Mouse (Mus musculus) forebrain, postnatal 0 days (tissue): ENCODE measurements around the gene Yipf6. TPM values are rescaled to one million over a fixed set of nuclear protein-coding genes. Genes with fewer than 3 reads are reported as not detected.
"Not testable (repeated sequence)": the region's sequence is repeated elsewhere in the genome, so short reads cannot be mapped to it uniquely, and the experiment has no call there.

Experiments
- ATAC-seq: fragments of 200-750 bp; cut with Nextera tagmentation; 2 replicates; pipeline ENCODE4 v1.8.0; 2017; ENCODE audit warnings: mild to moderate bottlenecking, moderate library complexity
- DNase-seq: peaks from one replicate; pipeline ENCODE4 v3.0.0-alpha.2; 2015
- H3K27ac ChIP-seq: fragments of 300-500 bp; sonication (generic); 2 replicates; pipeline ENCODE4 v1.5.1; 2014; ENCODE audit warnings: low read depth, mild to moderate bottlenecking, antibody characterized with exemption, low read length, moderate library complexity, mixed read lengths
- H3K27me3 ChIP-seq: fragments of 300-500 bp; sonication (generic); 2 replicates; pipeline ENCODE4 v1.6.1; 2014; ENCODE audit warnings: mild to moderate bottlenecking, low read length, mixed read lengths; ENCODE audit not compliant: insufficient read depth
- H3K36me3 ChIP-seq: fragments of 300-500 bp; sonication (generic); 2 replicates; pipeline ENCODE4 v1.6.1; 2014; ENCODE audit warnings: mild to moderate bottlenecking, moderate library complexity; ENCODE audit not compliant: insufficient read depth
- H3K4me1 ChIP-seq: fragments of 300-500 bp; sonication (generic); 2 replicates; pipeline ENCODE4 v1.6.1; 2014; ENCODE audit warnings: antibody characterized with exemption; ENCODE audit not compliant: insufficient read depth
- H3K4me2 ChIP-seq: fragments of 300-500 bp; sonication (generic); 2 replicates; pipeline ENCODE4 v1.6.1; 2014; ENCODE audit warnings: low read depth, mild to moderate bottlenecking, moderate library complexity
- H3K4me3 ChIP-seq: fragments of 300-500 bp; sonication (generic); 2 replicates; pipeline ENCODE4 v1.5.1; 2014; ENCODE audit warnings: low read depth, low read length, mixed read lengths
- H3K9ac ChIP-seq: fragments of 300-500 bp; sonication (generic); 2 replicates; pipeline ENCODE4 v1.6.1; 2014; ENCODE audit warnings: mild to moderate bottlenecking
- H3K9me3 ChIP-seq: fragments of 300-500 bp; sonication (generic); 2 replicates; pipeline ENCODE4 v1.6.1; 2016; ENCODE audit warnings: low read length
- CTCF ChIP-seq: sonication (generic); IDR thresholded peaks from 2 replicates; pipeline ENCODE4 v1.5.1; 2016; ENCODE audit warnings: antibody characterized with exemption, control low read depth, low read depth
- WGBS: fragments of 180-500 bp; shearing (Covaris S2); extraction: QIAGEN DNeasy Blood & Tissue Kit; methylation state at CpG from one replicate; pipeline ENCODE4 v1.1.7; 2014; 5-methylcytosine and 5-hydroxymethylcytosine counted together
- polyA plus RNA-seq: library from polyadenylated mRNA; unstranded; fragments of >200 nt; fragmentation: Nextera tagmentation; extraction: Ambion mirVana; gene quantifications from 2 replicates; pipeline ENCODE4 v1.2.1, GENCODE M21; 2015
- total RNA-seq: library from RNA; depleted of rRNA; stranded (reverse); fragments of >200 nt; gene quantifications from 2 replicates; pipeline ENCODE4 v1.2.3, GENCODE M21; 2014; rRNA removed

Yipf6 gene
- total and polyA plus RNA-seq, 2 experiments from 2014 or later = 11.9 to 39.8 TPM

DNA sequence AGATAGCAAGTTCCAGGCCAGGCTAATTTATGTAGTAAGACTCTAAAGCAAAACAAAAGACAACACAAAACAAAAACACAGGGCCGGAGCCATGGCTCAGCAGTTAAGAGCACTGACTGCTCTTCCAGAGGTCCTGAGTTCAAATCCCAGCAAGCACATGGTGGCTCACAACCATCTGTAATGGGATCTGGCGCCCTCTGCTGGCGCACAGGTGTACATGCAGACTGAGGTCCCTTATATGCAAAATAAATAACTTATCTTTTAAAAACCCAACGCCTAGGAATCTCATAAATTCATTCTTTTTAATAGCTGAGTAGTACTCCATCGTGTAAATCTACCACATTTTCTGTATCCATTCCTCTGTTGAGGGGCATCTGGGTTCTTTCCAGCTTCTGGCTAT is 50.5 kb downstream of the Yipf6 start:
- H3K27me3 ChIP-seq, H3K27ac ChIP-seq, H3K9me3 ChIP-seq, H3K4me2 ChIP-seq, ATAC-seq, H3K36me3 ChIP-seq, DNase-seq, H3K4me3 ChIP-seq, H3K9ac ChIP-seq, H3K4me1 ChIP-seq: not testable (repeated sequence)
- WGBS = 60% methylated on average over 5 of the region's 5 CpGs
- 0 out of 2 replicates have a peak, but pooled peaks have one; percentile 8 for TF ChIP-seq CTCF

DNA sequence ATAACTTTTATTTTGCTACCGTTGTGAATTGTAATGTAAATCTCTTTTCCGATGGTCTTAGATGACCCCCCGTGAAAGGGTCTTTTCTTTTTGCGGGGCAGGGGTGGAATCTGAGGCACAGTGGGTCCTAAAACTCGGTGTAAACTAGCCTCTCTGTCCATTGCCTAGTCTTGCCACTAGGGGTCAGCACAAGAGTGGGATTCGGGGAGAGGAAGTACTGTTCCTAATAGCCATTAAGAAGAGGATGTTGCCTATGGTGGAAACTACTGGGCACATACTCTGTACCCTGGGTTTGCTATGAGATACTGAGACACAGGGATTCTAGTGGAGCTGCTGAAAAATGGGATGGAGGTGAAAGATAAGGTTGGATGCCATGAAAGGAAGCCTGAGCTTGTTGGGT is 53.5 kb downstream of the Yipf6 start:
- Histone ChIP-seq H3K9me3 (no peaks in the 10 kb centered on the region), H3K27me3 (no peaks in the 10 kb centered on the region), H3K27ac (no peak overlapping the region), H3K36me3 (no peaks in the 10 kb centered on the region), H3K4me1 (no peaks in the 10 kb centered on the region), H3K4me2 (no peak overlapping the region), H3K9ac (no peak overlapping the region), H3K4me3 (no peak overlapping the region)
- TF ChIP-seq CTCF = peak; percentile 67
- WGBS = 44% methylated on average over 6 of the region's 6 CpGs
- ATAC-seq = peak; percentile 50; the same call in 1 of the 2 replicates
- DNase-seq = peak; percentile 35

Other genes starting within 250 kb of the Yipf6 start
- 42.1 and 46.5 TPM in 2 replicates for gene Ophn1, start 45.3 kb upstream of the Yipf6 start, total RNA-seq
- gene Ophn1, start 45.3 kb upstream of the Yipf6 start, polyA plus RNA-seq = 16.9 and 26.8 TPM in 2 replicates
- 6.3 and 6.7 TPM in 2 replicates for gene Stard8, start 66.9 kb downstream of the Yipf6 start, total RNA-seq
- gene Stard8, start 66.9 kb downstream of the Yipf6 start, polyA plus RNA-seq = 2.9 TPM in 2 replicates
- gene Efnb1, start 199.8 kb downstream of the Yipf6 start, total RNA-seq = 36.5 and 48.9 TPM in 2 replicates
- gene Efnb1, start 199.8 kb downstream of the Yipf6 start, polyA plus RNA-seq = 26.6 and 29.6 TPM in 2 replicates